Mouse (Mus musculus) megakaryocyte, embryonic 14.5 days (primary cell): ENCODE measurements around the gene Pcgf3.

Experiments used
- FLI1 ChIP-seq: IDR thresholded peaks from 2 replicates; pipeline ENCODE4 v1.6.1; 2012; ENCODE audit warnings: low read length, inconsistent platforms, mixed read lengths
- GATA1 ChIP-seq: IDR thresholded peaks from 3 replicates; pipeline ENCODE4 v1.6.1; 2012; ENCODE audit warnings: mixed read lengths, low read length, inconsistent platforms, borderline replicate concordance

- no peak for TF ChIP-seq FLI1
- no peak for TF ChIP-seq GATA1
These were observed 89.2 kb downstream of the Pcgf3 start for GRCm38 (mm10) chr5:108550207-108550594.
